Mouse (Mus musculus): ENCODE measurements around the gene Pla2g10. TPM values are rescaled to one million over a fixed set of nuclear protein-coding genes. Genes with fewer than 3 reads are reported as not detected.
"Not testable (repeated sequence)": the region's sequence is repeated elsewhere in the genome, so short reads cannot be mapped to it uniquely, and the experiment has no call there.

Pla2g10 gene
- 0.12 and 0.19 TPM in 2 replicates for polyA plus RNA-seq (2012; rRNA removed)
- polyA plus RNA-seq (2014; fragmentation: Nextera tagmentation; extraction: Ambion mirVana): 0.26 TPM in 1 of 2 replicates, not detected in the other

- Histone ChIP-seq H3K9ac (ENCODE audit: low read depth, low read length, severe bottlenecking) (no peak within 1 kb of the TSS), H3K36me3 (ENCODE audit: control insufficient read depth, insufficient read depth, low read length) (no peaks in the 10 kb centered on the region), H3K4me3 (replicated peaks; ENCODE audit: low read length) (0 out of 2 replicates have a peak within 1 kb of the TSS, but pooled peaks have one; percentile 8), H3K27me3 (ENCODE audit: control insufficient read depth, insufficient read depth, low read length) (no peaks in the 10 kb centered on the region), H3K27ac (replicated peaks; ENCODE audit: low read depth, low read length) (no peak within 1 kb of the TSS), H3K9me3 (ENCODE audit: control insufficient read depth, low read length) (no peaks in the 10 kb centered on the region), H3K4me1 (ENCODE audit: control insufficient read depth, insufficient read depth, low read length) (no peaks in the 10 kb centered on the region), H3K4me2 (replicated peaks; ENCODE audit: low read depth, low read length, severe bottlenecking) (peak within 1 kb of the TSS; percentile 28; the same call in 1 of the 2 replicates)
- TF ChIP-seq POLR2A (IDR thresholded peaks at IDR 0.05; ENCODE audit: borderline replicate concordance, extremely low read depth, insufficient read depth, insufficient read length): no peak
- 9% methylated on average over 26 of the region's 26 CpGs for WGBS
- DNase-seq (ENCODE audit: low spot score) (no peak), ATAC-seq (ENCODE audit: low FRiP score, low read depth) (no peak)
Measured at GRCm38 (mm10) chr16:13730285-13731255, at the start of gene Pla2g10. Pla2g10 (minus strand) TSS chr16:13730983.

DNA sequence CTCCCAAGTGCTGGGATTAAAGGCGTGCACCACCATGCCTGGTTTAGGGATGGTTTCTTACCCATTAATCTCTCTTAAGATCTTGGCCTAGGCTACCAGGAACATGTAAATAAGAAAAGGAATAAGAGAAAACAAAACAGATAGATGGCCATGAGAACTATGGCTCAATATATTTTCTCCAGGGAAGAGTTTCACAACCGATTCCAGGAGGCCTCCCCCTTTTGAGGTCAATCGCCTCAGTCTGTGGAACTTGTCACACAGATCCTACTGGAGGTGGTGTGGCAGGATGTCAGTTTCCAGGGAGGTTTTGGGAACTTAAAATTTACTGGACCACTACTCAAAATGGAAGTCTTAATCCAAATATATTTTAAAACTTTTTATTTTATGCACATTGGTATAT is 43.9 kb upstream of the Pla2g10 start:
- H3K4me1 ChIP-seq (ENCODE audit: control insufficient read depth, insufficient read depth, low read length); H3K9me3 ChIP-seq (ENCODE audit: control insufficient read depth, low read length); H3K27ac ChIP-seq (replicated peaks; ENCODE audit: low read depth, low read length); H3K4me2 ChIP-seq (replicated peaks; ENCODE audit: low read depth, low read length, severe bottlenecking); ATAC-seq (ENCODE audit: low FRiP score, low read depth); H3K4me3 ChIP-seq (replicated peaks; ENCODE audit: low read length); H3K36me3 ChIP-seq (ENCODE audit: control insufficient read depth, insufficient read depth, low read length); H3K27me3 ChIP-seq (ENCODE audit: control insufficient read depth, insufficient read depth, low read length); H3K9ac ChIP-seq (ENCODE audit: low read depth, low read length, severe bottlenecking); DNase-seq (ENCODE audit: low spot score): not testable (repeated sequence)
- WGBS: 81% methylated on average over 3 of the region's 3 CpGs

DNA sequence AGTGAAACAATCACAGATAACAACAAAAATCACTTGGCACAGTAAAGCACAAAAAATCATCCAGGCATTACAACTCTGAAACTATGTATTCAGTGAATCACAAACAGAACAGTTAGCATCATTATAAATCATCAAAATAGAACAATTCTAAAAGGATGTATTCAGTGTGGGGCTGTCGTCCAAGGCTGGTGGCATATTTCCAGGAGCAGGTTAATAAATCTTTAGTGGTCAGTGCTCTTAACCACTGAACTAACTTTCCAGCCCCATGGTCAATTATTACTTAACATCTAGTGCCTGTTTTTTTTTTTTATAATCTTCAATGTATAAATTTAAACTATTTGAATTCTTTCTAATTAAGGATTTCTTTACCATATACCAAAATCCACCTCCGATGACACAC is 43.2 kb upstream of the Pla2g10 start:
- DNase-seq (ENCODE audit: low spot score); H3K4me1 ChIP-seq (ENCODE audit: control insufficient read depth, insufficient read depth, low read length); H3K36me3 ChIP-seq (ENCODE audit: control insufficient read depth, insufficient read depth, low read length); H3K4me3 ChIP-seq (replicated peaks; ENCODE audit: low read length); H3K27ac ChIP-seq (replicated peaks; ENCODE audit: low read depth, low read length); H3K9ac ChIP-seq (ENCODE audit: low read depth, low read length, severe bottlenecking); H3K9me3 ChIP-seq (ENCODE audit: control insufficient read depth, low read length); H3K27me3 ChIP-seq (ENCODE audit: control insufficient read depth, insufficient read depth, low read length); H3K4me2 ChIP-seq (replicated peaks; ENCODE audit: low read depth, low read length, severe bottlenecking); ATAC-seq (ENCODE audit: low FRiP score, low read depth): not testable (repeated sequence)
- WGBS: 82% methylated on average over 2 of the region's 2 CpGs

DNA sequence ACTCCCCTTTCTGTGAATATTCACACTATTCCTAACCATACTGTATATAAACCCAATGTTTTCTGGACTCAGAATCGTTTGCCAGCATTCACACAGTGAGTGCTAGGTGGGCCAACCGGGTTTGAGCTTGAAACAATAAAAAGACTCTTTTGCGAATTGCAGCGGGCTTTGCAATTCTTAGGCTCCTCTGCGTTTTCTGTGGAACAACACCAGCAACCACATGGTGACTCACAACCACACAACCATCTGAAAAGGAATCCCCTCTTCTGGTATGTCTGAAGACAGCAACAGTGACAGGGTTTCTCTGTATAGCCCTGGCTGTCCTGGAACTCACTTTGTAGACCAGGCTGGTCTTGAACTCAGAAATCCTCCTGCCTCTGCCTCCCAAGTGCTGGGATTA is 41.3 kb upstream of the Pla2g10 start:
- not testable (repeated sequence) for DNase-seq (ENCODE audit: low spot score); H3K27ac ChIP-seq (replicated peaks; ENCODE audit: low read depth, low read length); ATAC-seq (ENCODE audit: low FRiP score, low read depth); H3K9ac ChIP-seq (ENCODE audit: low read depth, low read length, severe bottlenecking); H3K4me2 ChIP-seq (replicated peaks; ENCODE audit: low read depth, low read length, severe bottlenecking); H3K9me3 ChIP-seq (ENCODE audit: control insufficient read depth, low read length); H3K4me3 ChIP-seq (replicated peaks; ENCODE audit: low read length); H3K27me3 ChIP-seq (ENCODE audit: control insufficient read depth, insufficient read depth, low read length); H3K4me1 ChIP-seq (ENCODE audit: control insufficient read depth, insufficient read depth, low read length); H3K36me3 ChIP-seq (ENCODE audit: control insufficient read depth, insufficient read depth, low read length)
- WGBS: 72% methylated on average over 5 of the region's 5 CpGs

DNA sequence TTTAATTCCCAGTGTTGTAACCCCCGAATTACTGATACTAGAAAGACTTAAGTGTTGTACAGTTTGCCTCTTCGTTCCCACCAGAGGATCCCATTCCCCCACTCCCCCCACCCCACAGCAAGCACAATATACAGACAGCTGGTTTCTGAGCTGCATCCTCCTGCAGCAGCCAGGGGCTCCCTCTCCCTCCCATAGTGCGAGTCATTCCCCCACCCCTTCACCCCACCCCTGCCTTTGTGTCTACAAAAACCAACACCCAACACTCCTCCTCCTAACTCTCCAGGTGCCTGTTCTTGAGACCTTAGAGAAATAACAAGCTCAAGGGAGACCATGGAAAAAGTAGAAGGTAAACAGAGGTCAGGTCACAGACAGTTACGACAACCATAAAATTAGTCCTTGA is 40.8 kb upstream of the Pla2g10 start:
- 64% methylated on average over 4 of the region's 4 CpGs for WGBS
- not testable (repeated sequence) for H3K4me1 ChIP-seq (ENCODE audit: control insufficient read depth, insufficient read depth, low read length); H3K4me3 ChIP-seq (replicated peaks; ENCODE audit: low read length); ATAC-seq (ENCODE audit: low FRiP score, low read depth); H3K4me2 ChIP-seq (replicated peaks; ENCODE audit: low read depth, low read length, severe bottlenecking); H3K36me3 ChIP-seq (ENCODE audit: control insufficient read depth, insufficient read depth, low read length); H3K9ac ChIP-seq (ENCODE audit: low read depth, low read length, severe bottlenecking); DNase-seq (ENCODE audit: low spot score); H3K9me3 ChIP-seq (ENCODE audit: control insufficient read depth, low read length); H3K27ac ChIP-seq (replicated peaks; ENCODE audit: low read depth, low read length); H3K27me3 ChIP-seq (ENCODE audit: control insufficient read depth, insufficient read depth, low read length)

All from limb, embryonic 14.5 days (tissue).